Mouse (Mus musculus): ENCODE data around the gene Slc38a9.

DNA sequence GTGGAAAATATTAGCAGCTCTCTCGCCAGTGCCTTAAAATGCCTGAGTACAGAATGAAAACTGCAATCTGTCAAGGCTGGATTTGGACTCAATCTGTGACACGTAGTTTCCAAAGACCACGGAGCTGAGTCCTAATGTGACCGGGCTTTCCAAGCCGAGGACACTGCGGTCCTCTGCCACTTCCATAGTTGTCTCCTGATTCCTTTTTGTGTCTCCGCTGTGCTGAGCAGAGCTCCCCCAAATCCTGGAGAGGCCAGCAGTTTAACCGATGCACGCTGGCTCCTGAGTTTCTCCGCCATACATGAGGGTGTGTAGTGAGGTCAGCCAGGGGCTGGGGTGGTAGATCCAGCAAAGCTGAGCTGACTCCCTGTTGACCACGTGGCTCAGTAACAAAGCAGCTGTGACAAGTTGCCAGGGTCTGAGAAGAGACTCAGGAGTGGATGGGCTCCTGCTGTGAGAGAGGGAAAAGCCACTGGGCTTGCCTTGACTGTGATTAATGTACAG is 95.0 kb downstream of the Slc38a9 start:
- TF ChIP-seq CTCF (conservative IDR thresholded peaks at IDR 0.05; ENCODE audit: insufficient read depth, insufficient read length, low read depth, low read length) (no peak), POLR2A (IDR thresholded peaks at IDR 0.05; ENCODE audit: low read depth, low read length) (no peak)

Measured in kidney, adult 2 months (tissue).